Mouse (Mus musculus): ENCODE data around the gene Gm11568.

GRCm38 (mm10) chr11:99858761-99859160 lies 1.0 kb downstream of the Gm11568 start:
- TF ChIP-seq POLR2A (IDR thresholded peaks at IDR 0.05; ENCODE audit: insufficient read depth, low read depth, low read length): no peak
- no peak for TF ChIP-seq CTCF (IDR thresholded peaks at IDR 0.05; ENCODE audit: insufficient read depth, low read depth, low read length)

All from olfactory bulb, adult 2 months (tissue).